Mouse (Mus musculus): ENCODE measurements around the gene Gm49383. TPM values are rescaled to one million over a fixed set of nuclear protein-coding genes. Genes with fewer than 3 reads are reported as not detected.

The Gm49383 gene
- polyA plus RNA-seq (2015; fragmentation: Nextera tagmentation; extraction: Ambion mirVana) = 18.5 and 22.3 TPM in 2 replicates

DNA sequence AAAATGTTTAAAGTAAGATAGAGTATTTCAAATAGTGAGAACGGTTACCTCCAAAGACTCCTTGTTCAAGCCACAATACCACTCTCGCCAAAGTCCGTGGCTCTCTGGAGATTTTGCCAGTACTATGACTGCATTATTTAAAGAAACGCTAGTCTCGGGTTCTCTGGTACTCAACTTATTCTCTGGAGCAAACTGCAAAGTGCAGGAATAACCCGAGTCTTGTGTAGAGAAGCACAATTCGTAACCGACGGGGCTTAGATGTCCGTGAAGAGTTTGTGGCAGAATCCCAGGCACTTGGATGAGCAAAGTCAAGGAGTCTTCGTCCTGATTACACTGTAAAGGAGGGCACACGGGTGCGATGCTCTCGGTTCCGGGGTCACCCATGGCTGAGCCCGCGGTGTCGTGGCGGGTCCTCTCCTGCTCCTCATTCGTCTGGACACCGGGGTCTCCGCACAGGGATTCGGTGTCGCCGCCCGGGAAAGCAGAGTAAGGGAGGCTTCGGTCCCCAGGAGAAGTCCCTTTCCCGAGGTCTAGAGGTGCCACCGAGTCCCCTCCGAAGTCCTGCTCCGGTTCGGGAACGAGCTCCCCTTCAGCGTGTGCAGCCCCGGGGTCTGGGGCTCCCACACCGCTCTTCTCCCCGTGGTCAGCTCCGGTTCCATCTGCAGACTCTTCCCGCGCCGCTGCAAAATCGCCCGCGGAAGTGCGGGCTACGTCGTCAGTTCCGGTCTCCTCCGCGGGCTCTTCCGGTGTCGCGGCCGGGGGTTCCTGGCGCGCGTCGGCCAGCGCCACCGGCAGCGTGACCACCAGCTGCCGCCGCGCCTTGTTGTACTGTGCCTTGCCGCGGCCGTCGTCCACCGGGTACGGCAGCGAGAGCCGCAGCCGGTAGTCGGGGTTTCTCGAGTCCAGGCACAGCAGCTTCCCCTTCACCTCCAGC is at the start of gene Gm49383:
Gene Gm49383, minus strand, starts transcription at position 661 of the 934 bp plus-strand sequence.
- peak; percentile 81 for ATAC-seq (ENCODE audit: insufficient read depth, low FRiP score)
- Histone ChIP-seq H3K4me1 (ENCODE audit: control insufficient read depth, insufficient read depth, low read length) (peaks cover 19% of the 10 kb centered on the region), H3K27me3 (ENCODE audit: control insufficient read depth, insufficient read depth, low read length) (no peaks in the 10 kb centered on the region), H3K27ac (ENCODE audit: low read length) (peak within 1 kb of the TSS; percentile 89), H3K9ac (ENCODE audit: low read length) (peak within 1 kb of the TSS; percentile 94), H3K4me2 (ENCODE audit: low read depth, low read length) (peak within 1 kb of the TSS; percentile 97), H3K4me3 (replicated peaks; ENCODE audit: low read length) (peak within 1 kb of the TSS; percentile 99), H3K36me3 (ENCODE audit: control insufficient read depth, insufficient read depth, low read length) (0 out of 2 replicates have a peak, but pooled peaks cover 3% of the 10 kb centered on the region), H3K9me3 (replicated peaks; ENCODE audit: control insufficient read depth, low read length) (no peaks in the 10 kb centered on the region)
- under 1% methylated on average over 75 of the region's 75 CpGs for WGBS

GRCm38 (mm10) chr12:69241771-69242431 is 45.0 kb upstream of the Gm49383 start:
- Histone ChIP-seq H3K9me3 (replicated peaks; ENCODE audit: control insufficient read depth, low read length) (no peaks in the 10 kb centered on the region), H3K4me1 (ENCODE audit: control insufficient read depth, insufficient read depth, low read length) (peaks cover 4% of the 10 kb centered on the region; the same call in 1 of the 2 replicates), H3K4me2 (ENCODE audit: low read depth, low read length) (peak overlapping the region; percentile 81), H3K4me3 (replicated peaks; ENCODE audit: low read length) (peak overlapping the region; percentile 82), H3K36me3 (ENCODE audit: control insufficient read depth, insufficient read depth, low read length) (no peaks in the 10 kb centered on the region), H3K27ac (ENCODE audit: low read length) (peak overlapping the region; percentile 84), H3K9ac (ENCODE audit: low read length) (peak overlapping the region; percentile 91), H3K27me3 (ENCODE audit: control insufficient read depth, insufficient read depth, low read length) (no peaks in the 10 kb centered on the region)
- ATAC-seq (ENCODE audit: insufficient read depth, low FRiP score) = peak; percentile 95
- WGBS = under 1% methylated on average over 64 of the region's 64 CpGs

DNA sequence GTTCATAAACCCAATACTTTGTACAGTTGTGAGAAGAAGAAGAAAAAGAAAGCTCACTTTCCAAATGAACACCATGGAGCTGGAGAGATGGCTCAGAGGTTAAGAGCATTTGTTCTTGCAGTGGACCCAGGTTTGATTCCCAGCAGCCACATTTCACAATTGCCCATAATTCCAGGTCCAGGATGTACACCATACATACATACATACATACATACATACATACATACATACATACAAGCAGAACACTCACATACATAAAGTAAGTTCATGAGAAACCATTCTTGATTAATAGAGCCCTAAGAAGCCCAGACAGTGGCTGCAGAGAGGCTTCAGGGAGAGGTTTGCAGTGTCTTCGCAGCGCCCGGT is 44.5 kb upstream of the Gm49383 start:
- peak overlapping the region; percentile 81 for H3K4me2 ChIP-seq (ENCODE audit: low read depth, low read length)
- no peaks in the 10 kb centered on the region for H3K36me3 ChIP-seq (ENCODE audit: control insufficient read depth, insufficient read depth, low read length)
- no peaks in the 10 kb centered on the region for H3K27me3 ChIP-seq (ENCODE audit: control insufficient read depth, insufficient read depth, low read length)
- H3K4me3 ChIP-seq (replicated peaks; ENCODE audit: low read length) = peak overlapping the region; percentile 82
- peak overlapping the region; percentile 84 for H3K27ac ChIP-seq (ENCODE audit: low read length)
- no peak for ATAC-seq (ENCODE audit: insufficient read depth, low FRiP score)
- H3K9me3 ChIP-seq (replicated peaks; ENCODE audit: control insufficient read depth, low read length) = no peaks in the 10 kb centered on the region
- peak overlapping the region; percentile 91 for H3K9ac ChIP-seq (ENCODE audit: low read length)
- peaks cover 4% of the 10 kb centered on the region; the same call in 1 of the 2 replicates for H3K4me1 ChIP-seq (ENCODE audit: control insufficient read depth, insufficient read depth, low read length)
- 0% methylated on average over 3 of the region's 3 CpGs for WGBS

GRCm38 (mm10) chr12:69240876-69241275 is 44.0 kb upstream of the Gm49383 start, which contains the start of gene Klhdc1:
TSS of gene Klhdc1 (plus strand) at chr12:69241176.
- peak within 1 kb of the TSS; percentile 84 for H3K27ac ChIP-seq (ENCODE audit: low read length)
- no peaks in the 10 kb centered on the region for H3K27me3 ChIP-seq (ENCODE audit: control insufficient read depth, insufficient read depth, low read length)
- 68% methylated on average over 6 of the region's 6 CpGs for WGBS
- peak within 1 kb of the TSS; percentile 82 for H3K4me3 ChIP-seq (replicated peaks; ENCODE audit: low read length)
- H3K4me2 ChIP-seq (ENCODE audit: low read depth, low read length) = peak within 1 kb of the TSS; percentile 81
- H3K9ac ChIP-seq (ENCODE audit: low read length) = peak within 1 kb of the TSS; percentile 91
- H3K4me1 ChIP-seq (ENCODE audit: control insufficient read depth, insufficient read depth, low read length) = peaks cover 4% of the 10 kb centered on the region; the same call in 1 of the 2 replicates
- H3K36me3 ChIP-seq (ENCODE audit: control insufficient read depth, insufficient read depth, low read length) = no peaks in the 10 kb centered on the region
- no peak for ATAC-seq (ENCODE audit: insufficient read depth, low FRiP score)
- H3K9me3 ChIP-seq (replicated peaks; ENCODE audit: control insufficient read depth, low read length) = no peaks in the 10 kb centered on the region

DNA sequence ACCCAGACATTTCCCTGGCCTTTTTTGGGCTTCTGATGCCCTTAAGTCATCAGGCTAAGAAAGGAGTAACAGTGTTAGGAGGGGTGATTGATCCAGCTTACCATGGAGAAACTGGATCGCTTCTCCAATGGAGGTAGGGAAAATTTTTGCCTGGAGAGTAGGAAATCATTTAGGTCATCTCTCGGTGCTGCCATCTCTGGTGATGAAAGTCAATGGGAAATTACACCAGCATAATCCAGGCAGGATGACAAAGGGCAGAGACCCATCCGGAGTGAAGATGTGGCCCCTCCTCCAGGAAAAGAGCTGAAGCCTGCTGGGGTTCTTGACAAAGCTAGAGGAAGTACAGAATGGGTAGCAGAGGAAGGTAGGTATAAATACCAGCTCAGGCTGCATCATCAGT is 41.4 kb upstream of the Gm49383 start:
- no peaks in the 10 kb centered on the region for H3K36me3 ChIP-seq (ENCODE audit: control insufficient read depth, insufficient read depth, low read length)
- no peak overlapping the region for H3K4me3 ChIP-seq (replicated peaks; ENCODE audit: low read length)
- H3K4me2 ChIP-seq (ENCODE audit: low read depth, low read length) = no peak overlapping the region
- peaks cover 4% of the 10 kb centered on the region; the same call in 1 of the 2 replicates for H3K4me1 ChIP-seq (ENCODE audit: control insufficient read depth, insufficient read depth, low read length)
- no peaks in the 10 kb centered on the region for H3K27me3 ChIP-seq (ENCODE audit: control insufficient read depth, insufficient read depth, low read length)
- 31% methylated on average over 3 of the region's 3 CpGs for whole genome bisulfite sequencing
- no peak for ATAC-seq (ENCODE audit: insufficient read depth, low FRiP score)
- H3K9ac ChIP-seq (ENCODE audit: low read length) = no peak overlapping the region
- H3K27ac ChIP-seq (ENCODE audit: low read length) = no peak overlapping the region
- H3K9me3 ChIP-seq (replicated peaks; ENCODE audit: control insufficient read depth, low read length) = no peaks in the 10 kb centered on the region

- H3K27me3 ChIP-seq (ENCODE audit: control insufficient read depth, insufficient read depth, low read length) = no peaks in the 10 kb centered on the region
- peak overlapping the region; percentile 14; the same call in 1 of the 2 replicates for H3K27ac ChIP-seq (ENCODE audit: low read length)
- H3K9me3 ChIP-seq (replicated peaks; ENCODE audit: control insufficient read depth, low read length) = no peaks in the 10 kb centered on the region
- no peak overlapping the region for H3K4me3 ChIP-seq (replicated peaks; ENCODE audit: low read length)
- no peaks in the 10 kb centered on the region for H3K4me1 ChIP-seq (ENCODE audit: control insufficient read depth, insufficient read depth, low read length)
- WGBS = 73% methylated on average over 6 of the region's 6 CpGs
- ATAC-seq (ENCODE audit: insufficient read depth, low FRiP score) = peak; percentile 56; the same call in 1 of the 2 replicates
- H3K36me3 ChIP-seq (ENCODE audit: control insufficient read depth, insufficient read depth, low read length) = no peaks in the 10 kb centered on the region
- H3K9ac ChIP-seq (ENCODE audit: low read length) = no peak overlapping the region
- no peak overlapping the region for H3K4me2 ChIP-seq (ENCODE audit: low read depth, low read length)
These were observed 38.9 kb upstream of the Gm49383 start for GRCm38 (mm10) chr12:69235782-69236181.

DNA sequence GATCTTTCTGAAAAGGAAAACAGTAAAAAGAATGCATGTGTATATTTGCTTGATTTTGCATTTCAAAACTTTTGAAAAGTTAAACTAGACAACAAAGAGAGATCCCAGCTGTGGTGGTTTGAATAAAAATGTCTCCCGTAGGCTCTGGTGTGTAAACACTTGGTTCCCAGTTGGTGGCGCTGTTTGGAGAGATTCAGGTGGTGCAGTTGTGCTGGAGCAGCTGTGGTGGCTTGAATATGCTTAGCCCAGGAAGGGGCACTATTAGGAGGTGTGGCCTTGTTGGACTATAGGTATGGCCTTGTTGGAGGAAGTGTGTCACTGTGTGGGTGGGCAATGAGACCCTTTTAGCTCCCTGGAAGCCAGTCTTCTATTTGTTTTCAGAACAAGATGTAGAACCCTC is 32.3 kb upstream of the Gm49383 start:
- no peak overlapping the region for H3K9ac ChIP-seq (ENCODE audit: low read length)
- no peaks in the 10 kb centered on the region for H3K9me3 ChIP-seq (replicated peaks; ENCODE audit: control insufficient read depth, low read length)
- H3K4me1 ChIP-seq (ENCODE audit: control insufficient read depth, insufficient read depth, low read length) = peaks cover 9% of the 10 kb centered on the region; the same call in 1 of the 2 replicates
- H3K27ac ChIP-seq (ENCODE audit: low read length) = no peak overlapping the region
- H3K36me3 ChIP-seq (ENCODE audit: control insufficient read depth, insufficient read depth, low read length) = no peaks in the 10 kb centered on the region
- no peak overlapping the region for H3K4me3 ChIP-seq (replicated peaks; ENCODE audit: low read length)
- H3K4me2 ChIP-seq (ENCODE audit: low read depth, low read length) = no peak overlapping the region
- H3K27me3 ChIP-seq (ENCODE audit: control insufficient read depth, insufficient read depth, low read length) = no peaks in the 10 kb centered on the region
- 65% methylated on average over 2 of the region's 2 CpGs for WGBS
- ATAC-seq (ENCODE audit: insufficient read depth, low FRiP score) = no peak

DNA sequence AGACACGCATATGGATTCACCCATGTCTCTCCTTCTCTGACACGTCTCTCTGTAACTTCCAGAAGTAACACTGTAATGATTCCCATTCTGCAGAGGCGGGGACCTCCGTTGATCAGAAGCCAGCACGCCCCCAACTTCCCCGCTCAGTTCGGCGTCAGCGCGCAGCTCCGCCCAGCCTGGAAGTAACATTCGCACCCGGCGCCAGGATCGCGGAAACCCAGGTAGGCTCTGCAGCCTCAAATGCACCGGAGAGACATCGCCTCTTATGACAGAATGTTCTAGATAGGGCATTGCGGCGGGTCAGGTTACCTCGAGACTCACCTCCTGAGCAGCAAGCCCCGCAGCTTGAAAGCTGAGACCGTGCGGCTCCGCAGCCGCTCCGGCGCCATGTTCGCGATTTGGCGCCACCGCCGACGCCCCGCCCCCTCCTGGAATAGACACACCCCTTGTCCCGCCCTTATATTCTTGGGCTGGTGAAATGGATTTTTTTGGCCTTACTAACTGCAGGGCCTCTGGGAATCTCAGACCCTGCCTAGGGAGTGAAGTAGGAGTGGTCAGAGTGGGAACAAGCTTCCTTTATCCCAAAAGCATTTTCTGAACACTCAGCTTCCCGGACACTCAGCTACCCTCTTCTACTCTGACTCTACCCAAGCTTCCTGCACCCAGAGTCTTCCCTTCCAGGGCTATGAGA is 31.0 kb upstream of the Gm49383 start, which contains the start of gene Pole2:
Gene Pole2, minus strand, starts transcription at position 420 of the 691 bp plus-strand sequence.
- H3K9me3 ChIP-seq (replicated peaks; ENCODE audit: control insufficient read depth, low read length) = no peaks in the 10 kb centered on the region
- peak within 1 kb of the TSS; percentile 91 for H3K27ac ChIP-seq (ENCODE audit: low read length)
- peak within 1 kb of the TSS; percentile 62 for H3K4me2 ChIP-seq (ENCODE audit: low read depth, low read length)
- H3K36me3 ChIP-seq (ENCODE audit: control insufficient read depth, insufficient read depth, low read length) = no peaks in the 10 kb centered on the region
- WGBS = under 1% methylated on average over 37 of the region's 37 CpGs
- H3K4me1 ChIP-seq (ENCODE audit: control insufficient read depth, insufficient read depth, low read length) = peaks cover 9% of the 10 kb centered on the region; the same call in 1 of the 2 replicates
- peak; percentile 97 for ATAC-seq (ENCODE audit: insufficient read depth, low FRiP score)
- peak within 1 kb of the TSS; percentile 57 for H3K4me3 ChIP-seq (replicated peaks; ENCODE audit: low read length)
- no peaks in the 10 kb centered on the region for H3K27me3 ChIP-seq (ENCODE audit: control insufficient read depth, insufficient read depth, low read length)
- peak within 1 kb of the TSS; percentile 68 for H3K9ac ChIP-seq (ENCODE audit: low read length)

Measured in stomach, embryonic 16.5 days (tissue).